28 mouse cellular contexts compared by ENCODE assay signal in genomic region chr13:110175651-110176050, GRCm38 (mm10).
DNase-seq lines count a peak whose midpoint lies in the region; TF ChIP-seq lines count a peak whose summit lies in the region.
"Had no signal": no experiment of that assay in that cellular context is flagged by ENCODE, and none has a peak within 500 bp of the region (broad histone marks: within the 10 kb centered on the region; RNA-seq: fewer than 3 reads in every experiment).

No protein-coding gene starts in this region.

- 0 out of 2 replicates have a peak overlapping the region, but pooled peaks have one; percentile 56 for H3K27ac ChIP-seq in cortical plate, adult 2 months (ENCODE audit: insufficient read depth, low read length)
- H3K27ac ChIP-seq: forebrain, embryonic 12.5 days; heart, embryonic 10.5 days; heart, embryonic 15.5 days; hindbrain, embryonic 13.5 days; kidney, postnatal 0 days; liver, embryonic 12.5 days; midbrain, embryonic 12.5 days; neural tube, embryonic 13.5 days; stomach, postnatal 0 days had no signal

- DNase-seq in heart, adult 11 months: peak; percentile 5
- DNase-seq in heart, postnatal 36 days: no peak
- peak; percentile 16 to 49 for DNase-seq in left cerebral cortex, postnatal 14 days (ENCODE audit: low spot score in 2 of 2)
- no peak for DNase-seq in left cerebral cortex, postnatal 36 days (ENCODE audit: low spot score in 2 of 2)
- DNase-seq in telencephalon, adult 2 months (ENCODE audit: low read depth, low spot score): peak; percentile 60
- DNase-seq: adrenal gland, postnatal 25 days; B cell, adult 2 months; cerebellum, adult 18-20 months; cerebellum, postnatal 10 days; gastrocnemius, postnatal 14 days; kidney, adult 8-10 months; kidney, postnatal 4 days; liver, postnatal 0 days; lung, postnatal 36 days; right cerebral cortex, postnatal 25 days; spleen, adult 18-20 months; thymus, adult 2 months had no signal

- no peak for TF ChIP-seq POLR2A in cortical plate, adult 2 months (IDR thresholded peaks at IDR 0.05; ENCODE audit: extremely low read depth, insufficient read depth, low read length)

- intact Hi-C loops in heart, postnatal 36 days (cut with DNase I): no loop called here
- intact Hi-C loops in left cerebral cortex, postnatal 14 days (cut with DNase I): no loop called here
- intact Hi-C loops in left cerebral cortex, postnatal 36 days (cut with DNase I): loop anchor here (10.0 kb wide), 1 partner anchor 109 kb away; the partner anchor contains the start of gene Rab3c

- no peak for TF ChIP-seq CTCF in cortical plate, adult 2 months (IDR thresholded peaks at IDR 0.05; ENCODE audit: extremely low read depth, insufficient read depth, low read length)

- no peak overlapping the region for H3K4me3 ChIP-seq in cortical plate, adult 2 months (ENCODE audit: insufficient read depth, low read length)
- H3K4me3 ChIP-seq: erythroblast, embryonic 14.5 days; forebrain, embryonic 12.5 days; heart, embryonic 10.5 days; heart, embryonic 15.5 days; hindbrain, embryonic 13.5 days; liver, embryonic 12.5 days; midbrain, embryonic 12.5 days; neural tube, embryonic 13.5 days had no signal

- H3K4me1 ChIP-seq in cortical plate, adult 2 months (ENCODE audit: control insufficient read depth, insufficient read depth, low read length): peaks cover 1% of the 10 kb centered on the region; the same call in 1 of the 2 replicates
- H3K4me1 ChIP-seq: forebrain, embryonic 12.5 days; heart, embryonic 10.5 days; heart, embryonic 15.5 days; hindbrain, embryonic 13.5 days; liver, embryonic 12.5 days; midbrain, embryonic 12.5 days had no signal

Comparison
In these comparisons a context has a peak if more than half of its experiments do, and no peak if none do; other contexts are left out.
1. DNase-seq: peak in heart, adult 11 months (single experiment), left cerebral cortex, postnatal 14 days (2 of 2) and telencephalon, adult 2 months (single experiment); none in heart, postnatal 36 days (0 of 2) and left cerebral cortex, postnatal 36 days (0 of 2).